Mouse (Mus musculus) myocyte (in vitro differentiated cells): ENCODE results near the gene Ppm1k. TPM values are rescaled to one million over a fixed set of nuclear protein-coding genes. Genes with fewer than 3 reads are reported as not detected.
"Not testable (repeated sequence)": the region's sequence is repeated elsewhere in the genome, so short reads cannot be mapped to it uniquely, and the experiment has no call there.

Experiments used
- H3K27me3 ChIP-seq: one replicate; pipeline ENCODE4 v1.6.1; 2011; ENCODE audit not compliant: control insufficient read depth, insufficient read depth, insufficient read length
- H3K36me3 ChIP-seq: one replicate; pipeline ENCODE4 v1.6.1; 2011; ENCODE audit not compliant: control insufficient read depth, insufficient read depth
- H3K4me2 ChIP-seq: one replicate; pipeline ENCODE4 v1.6.1; 2011; ENCODE audit warnings: low read depth, control low read depth
- H3K4me3 ChIP-seq: one replicate; pipeline ENCODE4 v1.5.1; 2011; ENCODE audit warnings: mild to moderate bottlenecking, control low read depth, moderate library complexity
- H3K79me2 ChIP-seq: one replicate; pipeline ENCODE4 v1.6.1; 2011; ENCODE audit not compliant: control insufficient read depth, insufficient read depth
- H3ac ChIP-seq: one replicate; pipeline ENCODE4 v1.6.1; 2011; ENCODE audit not compliant: control insufficient read depth, insufficient read length
- CEBPB ChIP-seq: IDR thresholded peaks from 2 replicates; pipeline ENCODE4 v1.6.1; 2011; ENCODE audit warnings: mild to moderate bottlenecking, moderate library complexity; ENCODE audit not compliant: poor library complexity, insufficient read depth, severe bottlenecking
- E2F4 ChIP-seq: IDR thresholded peaks from one replicate; pipeline ENCODE4 v1.6.1; 2011; ENCODE audit warnings: mild to moderate bottlenecking, control low read depth, moderate library complexity; ENCODE audit not compliant: insufficient read depth
- MAX ChIP-seq: IDR thresholded peaks from one replicate; pipeline ENCODE4 v1.6.1; 2011; ENCODE audit warnings: low read depth, mild to moderate bottlenecking, control low read depth
- MYOD1 ChIP-seq, 3 experiments: IDR thresholded peaks; one replicate each; pipeline ENCODE4 v1.6.1; 2011; ENCODE audit warnings: control low read depth in 2 of 3, low read depth in 2 of 3, mild to moderate bottlenecking in 2 of 3, moderate library complexity in 1 of 3; ENCODE audit not compliant: insufficient read length in 2 of 3, control insufficient read depth in 1 of 3
- MYOG ChIP-seq, 3 experiments: IDR thresholded peaks; one replicate each; pipeline ENCODE4 v1.6.1; 2011; ENCODE audit warnings: control low read depth in 2 of 3, low read depth in 2 of 3, mild to moderate bottlenecking in 2 of 3; ENCODE audit not compliant: insufficient read length in 2 of 3, control insufficient read depth in 1 of 3, insufficient read depth in 1 of 3
- POLR2A ChIP-seq: IDR thresholded peaks from one replicate; pipeline ENCODE4 v1.6.1; 2011; ENCODE audit warnings: low read depth, mild to moderate bottlenecking, control low read depth, moderate library complexity; ENCODE audit not compliant: insufficient read length
- POLR2AphosphoS2 ChIP-seq: IDR thresholded peaks from one replicate; pipeline ENCODE4 v1.6.1; 2011; ENCODE audit warnings: low read depth, control low read depth; ENCODE audit not compliant: insufficient read length
- REST ChIP-seq: IDR thresholded peaks from one replicate; pipeline ENCODE4 v1.6.1; 2011; ENCODE audit warnings: mild to moderate bottlenecking, control low read depth, moderate library complexity; ENCODE audit not compliant: insufficient read depth, insufficient read length
- SRF ChIP-seq: IDR thresholded peaks from one replicate; pipeline ENCODE4 v1.6.1; 2011; ENCODE audit warnings: low read depth; ENCODE audit not compliant: control insufficient read depth, insufficient read length
- TCF12 ChIP-seq: IDR thresholded peaks from one replicate; pipeline ENCODE4 v1.6.1; 2011; ENCODE audit warnings: mild to moderate bottlenecking, control low read depth; ENCODE audit not compliant: poor library complexity, insufficient read depth, severe bottlenecking
- TCF3 ChIP-seq: IDR thresholded peaks from one replicate; pipeline ENCODE4 v1.6.1; 2011; ENCODE audit warnings: low read depth, control low read depth; ENCODE audit not compliant: insufficient read length
- USF1 ChIP-seq: IDR thresholded peaks from one replicate; pipeline ENCODE4 v1.6.1; 2011; ENCODE audit warnings: low read depth, mild to moderate bottlenecking, control low read depth, moderate library complexity
- polyA plus RNA-seq: library from polyadenylated mRNA; unstranded; fragments of >200 nt; fragmentation: generic; extraction: Trizol; gene quantifications from one replicate; pipeline ENCODE4 v1.2.1, GENCODE M21; 2012; ENCODE audit warnings: missing spikeins

Gene Ppm1k
- polyA plus RNA-seq, 1 experiment: 0.47 TPM

- H3ac ChIP-seq: no peak overlapping the region
Measured at GRCm38 (mm10) chr6:57551211-57551796, 16.0 kb upstream of the Ppm1k start.

GRCm38 (mm10) chr6:57544866-57545265 lies 9.6 kb upstream of the Ppm1k start:
- Histone ChIP-seq H3K4me2 (no peak overlapping the region), H3ac (no peak overlapping the region), H3K79me2 (no peaks in the 10 kb centered on the region), H3K4me3 (no peak overlapping the region), H3K27me3 (no peaks in the 10 kb centered on the region), H3K36me3 (no peaks in the 10 kb centered on the region)
- TF ChIP-seq REST: no peak
- no peak for TF ChIP-seq USF1
- TF ChIP-seq TCF3: no peak
- TF ChIP-seq MAX: no peak
- TF ChIP-seq TCF12: no peak
- TF ChIP-seq SRF: no peak
- TF ChIP-seq POLR2AphosphoS2: no peak
- no peak for TF ChIP-seq POLR2A
- TF ChIP-seq MYOD1 (IDR thresholded peaks at IDR 0.05; ENCODE audit: control insufficient read depth in 1 of 3, insufficient read length in 2 of 3, low read depth in 2 of 3): no peak
- no peak for TF ChIP-seq E2F4
- no peak for TF ChIP-seq CEBPB
- no peak for TF ChIP-seq MYOG (IDR thresholded peaks at IDR 0.05; ENCODE audit: control insufficient read depth in 1 of 3, insufficient read depth in 1 of 3, insufficient read length in 2 of 3, low read depth in 2 of 3)

More at GRCm38 (mm10) chr6:57551211-57551796, 16.0 kb upstream of the Ppm1k start:
- no peak overlapping the region for H3K4me2 ChIP-seq
- no peak overlapping the region for H3K4me3 ChIP-seq
- no peak for TF ChIP-seq USF1
- TF ChIP-seq CEBPB: no peak
- TF ChIP-seq POLR2A: no peak
- TF ChIP-seq MAX: no peak
- no peak for TF ChIP-seq E2F4
- no peaks in the 10 kb centered on the region for H3K27me3 ChIP-seq
- no peaks in the 10 kb centered on the region for H3K36me3 ChIP-seq
- H3K79me2 ChIP-seq: no peaks in the 10 kb centered on the region

GRCm38 (mm10) chr6:57543591-57543990 lies 8.3 kb upstream of the Ppm1k start:
- H3ac ChIP-seq, H3K79me2 ChIP-seq, H3K36me3 ChIP-seq, H3K4me3 ChIP-seq, H3K27me3 ChIP-seq, H3K4me2 ChIP-seq: not testable (repeated sequence)

- no peak overlapping the region for H3K4me2 ChIP-seq
- no peak overlapping the region for H3ac ChIP-seq
- no peaks in the 10 kb centered on the region for H3K27me3 ChIP-seq
- TF ChIP-seq POLR2AphosphoS2 (no peak), TCF3 (no peak), REST (no peak), TCF12 (no peak), CEBPB (no peak), USF1 (no peak)
- H3K36me3 ChIP-seq: no peaks in the 10 kb centered on the region
- no peak overlapping the region for H3K4me3 ChIP-seq
- no peaks in the 10 kb centered on the region for H3K79me2 ChIP-seq
Measured at GRCm38 (mm10) chr6:57541737-57542335, 6.6 kb upstream of the Ppm1k start.

GRCm38 (mm10) chr6:57540950-57541498 lies 5.8 kb upstream of the Ppm1k start:
- no peaks in the 10 kb centered on the region for H3K27me3 ChIP-seq
- TF ChIP-seq CEBPB (no peak), MYOG (IDR thresholded peaks at IDR 0.05; ENCODE audit: control insufficient read depth in 1 of 3, insufficient read depth in 1 of 3, insufficient read length in 2 of 3, low read depth in 2 of 3) (no peak), REST (no peak), TCF3 (no peak), USF1 (no peak), E2F4 (no peak)
- H3K4me3 ChIP-seq: no peak overlapping the region
- H3K36me3 ChIP-seq: no peaks in the 10 kb centered on the region
- H3K4me2 ChIP-seq: no peak overlapping the region
- H3K79me2 ChIP-seq: no peaks in the 10 kb centered on the region
- H3ac ChIP-seq: no peak overlapping the region
